Mouse (Mus musculus) lung, embryonic 16.5 days (tissue): Measurements from ENCODE around the gene Adprh. TPM values are rescaled to one million over a fixed set of nuclear protein-coding genes. Genes with fewer than 3 reads are reported as not detected.

Experiments
- ATAC-seq: fragments of 200-750 bp; cut with Nextera tagmentation; 2 replicates; pipeline ENCODE4 v1.8.0; 2017; ENCODE audit warnings: low read depth, mild to moderate bottlenecking, moderate library complexity
- H3K27ac ChIP-seq: fragments of 300-500 bp; sonication (generic); 2 replicates; pipeline ENCODE4 v1.5.1; 2014; ENCODE audit warnings: mild to moderate bottlenecking, control low read depth, low read length
- H3K27me3 ChIP-seq: fragments of 300-500 bp; sonication (generic); 2 replicates; pipeline ENCODE4 v1.6.1; 2014; ENCODE audit warnings: low read depth, low read length, mixed read lengths; ENCODE audit not compliant: control insufficient read depth, insufficient read depth
- H3K36me3 ChIP-seq: fragments of 300-500 bp; sonication (generic); 2 replicates; pipeline ENCODE4 v1.6.1; 2014; ENCODE audit warnings: low read length; ENCODE audit not compliant: control insufficient read depth, insufficient read depth
- H3K4me1 ChIP-seq: fragments of 300-500 bp; sonication (generic); replicated peaks from 2 replicates; pipeline ENCODE4 v1.6.1; 2014; ENCODE audit warnings: low read length, mixed read lengths; ENCODE audit not compliant: control insufficient read depth, insufficient read depth
- H3K4me2 ChIP-seq: fragments of 300-500 bp; sonication (generic); 2 replicates; pipeline ENCODE4 v1.6.1; 2014; ENCODE audit warnings: low read depth, low read length, control low read depth
- H3K4me3 ChIP-seq: fragments of 300-500 bp; sonication (generic); 2 replicates; pipeline ENCODE4 v1.5.1; 2014; ENCODE audit warnings: mild to moderate bottlenecking, low read length, control low read depth
- H3K9ac ChIP-seq: fragments of 300-500 bp; sonication (generic); 2 replicates; pipeline ENCODE4 v1.6.1; 2014; ENCODE audit warnings: low read length, control low read depth
- H3K9me3 ChIP-seq: fragments of 300-500 bp; sonication (generic); 2 replicates; pipeline ENCODE4 v1.6.1; 2016; ENCODE audit warnings: low read length; ENCODE audit not compliant: control insufficient read depth
- WGBS: fragments of 180-500 bp; shearing (Covaris S2); extraction: QIAGEN DNeasy Blood & Tissue Kit; methylation state at CpG from one replicate; pipeline ENCODE4 v1.1.7; 2014; 5-methylcytosine and 5-hydroxymethylcytosine counted together
- polyA plus RNA-seq: library from polyadenylated mRNA; unstranded; fragments of >200 nt; fragmentation: Nextera tagmentation; extraction: Ambion mirVana; gene quantifications from 2 replicates; pipeline ENCODE4 v1.2.1, GENCODE M21; 2015

Adprh gene
- polyA plus RNA-seq, 1 experiment from 2014 or later: 78.2 TPM

DNA sequence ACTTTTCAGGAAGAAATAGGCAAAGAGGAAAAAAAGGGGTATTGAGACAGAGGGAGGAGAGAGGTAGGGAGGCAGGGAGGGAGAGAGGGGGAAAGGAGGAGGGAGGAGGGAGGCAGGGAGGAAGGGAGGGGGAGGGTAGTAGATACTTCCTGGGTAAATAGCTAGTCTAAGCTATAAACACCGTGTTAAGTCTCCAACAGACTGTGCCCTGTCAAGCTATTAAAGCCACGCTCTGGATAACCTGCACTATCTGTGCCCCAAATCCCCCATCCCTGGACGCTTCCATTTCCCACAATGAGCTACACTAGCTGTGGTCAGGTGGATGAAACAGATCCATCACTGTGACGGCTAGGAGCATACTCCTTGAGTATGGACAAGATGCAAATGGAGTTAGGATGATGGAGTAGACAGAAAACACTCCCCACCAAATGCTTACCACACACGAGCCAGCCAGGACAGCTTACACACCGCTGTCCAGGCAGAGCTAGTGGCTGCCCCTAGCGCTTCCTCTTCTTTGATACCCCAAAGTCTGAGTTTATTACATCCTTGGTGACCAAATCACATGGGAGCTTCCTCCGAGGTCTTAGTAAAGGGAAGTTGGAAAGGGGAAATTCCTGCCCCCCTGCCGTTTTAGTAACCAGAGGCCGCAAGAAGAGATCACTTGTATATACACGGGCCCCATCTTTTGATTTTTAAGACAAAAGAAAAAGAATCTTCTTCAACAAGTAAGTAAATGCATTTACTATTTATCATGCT, 4.5 kb upstream of the Adprh start:
- no peak overlapping the region for H3K27ac ChIP-seq
- H3K4me2 ChIP-seq: no peak overlapping the region
- H3K4me1 ChIP-seq: 0 out of 2 replicates have a peak, but pooled peaks cover 1% of the 10 kb centered on the region
- WGBS: 49% methylated on average over 11 of the region's 11 CpGs
- H3K4me3 ChIP-seq: no peak overlapping the region
- no peaks in the 10 kb centered on the region for H3K9me3 ChIP-seq
- no peak for ATAC-seq
- H3K27me3 ChIP-seq: no peaks in the 10 kb centered on the region
- no peak overlapping the region for H3K9ac ChIP-seq
- no peaks in the 10 kb centered on the region for H3K36me3 ChIP-seq

DNA sequence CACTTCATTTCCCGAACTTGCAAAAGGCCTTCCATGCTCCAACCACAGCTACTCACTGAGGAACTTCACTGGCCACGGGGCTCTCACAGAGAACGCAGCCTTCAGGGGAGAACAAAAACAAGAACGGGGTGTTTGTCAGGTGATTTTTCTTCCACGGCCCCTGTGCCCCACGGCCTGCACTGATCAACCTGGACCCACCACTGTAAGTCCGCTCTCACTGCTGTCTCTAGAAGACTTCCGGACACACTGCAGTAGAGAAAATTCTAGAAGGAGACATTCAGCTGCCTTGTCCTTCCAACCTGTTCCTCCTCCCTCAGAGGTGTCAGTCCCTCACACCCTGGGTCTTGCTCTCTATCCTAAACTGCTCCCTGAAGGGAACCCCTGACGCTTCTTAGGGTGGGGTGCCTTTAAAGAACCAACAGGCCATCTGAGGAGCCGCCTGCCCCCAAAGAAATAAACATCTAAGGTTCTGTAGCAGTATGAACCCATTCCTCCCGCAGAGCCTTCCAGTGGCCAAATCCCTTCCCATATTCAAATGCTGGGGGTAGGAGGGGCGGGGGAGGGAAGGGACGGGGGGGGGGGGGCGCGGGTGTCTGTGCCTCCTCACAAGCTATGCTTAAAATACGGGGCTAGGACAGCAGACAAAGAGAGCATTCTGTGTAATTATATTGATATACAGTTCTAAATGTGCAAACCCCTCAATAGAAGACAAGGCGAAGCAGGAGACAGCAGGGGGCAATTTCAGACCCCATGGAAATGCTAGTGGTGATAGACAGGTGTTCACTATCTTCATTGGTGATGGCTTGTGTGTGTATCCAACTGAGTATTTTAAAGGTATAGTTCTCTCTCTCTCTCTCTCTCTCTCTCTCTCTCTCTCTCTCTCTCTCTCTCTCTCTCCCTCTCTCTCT, 3.3 kb upstream of the Adprh start, which contains the start of gene Cd80:
Cd80 (plus strand) TSS at position 51 of the 908 bp plus-strand sequence.
- no peak within 1 kb of the TSS for H3K9ac ChIP-seq
- WGBS: 74% methylated on average over 15 of the region's 17 CpGs

GRCm38 (mm10) chr16:38454533-38455254, 2.2 kb upstream of the Adprh start:
- ATAC-seq: no peak
- no peak overlapping the region for H3K9ac ChIP-seq
- H3K9me3 ChIP-seq: no peaks in the 10 kb centered on the region

More for the DNA sequence above, 3.3 kb upstream of the Adprh start, which contains the start of gene Cd80:
- no peaks in the 10 kb centered on the region for H3K9me3 ChIP-seq
- no peak within 1 kb of the TSS for H3K4me3 ChIP-seq
- H3K4me1 ChIP-seq: peaks cover 9% of the 10 kb centered on the region
- ATAC-seq: no peak
- H3K4me2 ChIP-seq: no peak within 1 kb of the TSS
- no peaks in the 10 kb centered on the region for H3K27me3 ChIP-seq
- no peaks in the 10 kb centered on the region for H3K36me3 ChIP-seq
- H3K27ac ChIP-seq: no peak within 1 kb of the TSS

DNA sequence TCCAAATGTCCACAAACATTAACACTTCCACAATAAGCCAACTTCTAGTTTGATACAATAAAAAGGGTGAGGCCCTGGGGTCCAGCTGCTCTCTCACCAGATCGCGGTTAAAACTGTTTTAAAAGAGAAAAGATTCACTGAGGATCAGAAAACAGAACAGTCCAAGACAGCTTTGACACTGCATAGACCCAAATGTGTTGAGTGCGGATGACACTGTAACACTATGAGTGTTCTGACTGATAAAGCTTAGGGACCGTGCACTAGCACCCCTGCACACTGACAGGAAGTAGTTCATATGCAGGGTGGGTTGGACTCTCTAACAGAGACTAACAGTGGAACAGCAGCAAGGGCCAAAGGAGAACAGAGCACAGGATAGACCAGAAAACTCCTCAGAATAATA, 1.4 kb upstream of the Adprh start:
- H3K9me3 ChIP-seq: no peaks in the 10 kb centered on the region
- H3K36me3 ChIP-seq: peaks cover 3% of the 10 kb centered on the region
- no peak overlapping the region for H3K4me3 ChIP-seq
- H3K4me1 ChIP-seq: peaks cover 9% of the 10 kb centered on the region
- no peak overlapping the region for H3K9ac ChIP-seq
- H3K27me3 ChIP-seq: no peaks in the 10 kb centered on the region
- H3K27ac ChIP-seq: no peak overlapping the region
- 86% methylated on average over 4 of the region's 4 CpGs for WGBS
- no peak for ATAC-seq
- no peak overlapping the region for H3K4me2 ChIP-seq

More at GRCm38 (mm10) chr16:38454533-38455254, 2.2 kb upstream of the Adprh start:
- 67% methylated on average over 11 of the region's 11 CpGs for WGBS
- Histone ChIP-seq H3K27ac (no peak overlapping the region), H3K4me2 (no peak overlapping the region), H3K4me1 (peaks cover 9% of the 10 kb centered on the region), H3K36me3 (peaks cover 3% of the 10 kb centered on the region), H3K4me3 (no peak overlapping the region), H3K27me3 (no peaks in the 10 kb centered on the region)

- Histone ChIP-seq H3K4me2 (peak overlapping the region; percentile 90), H3K9ac (peak overlapping the region; percentile 99), H3K36me3 (peaks cover 5% of the 10 kb centered on the region), H3K27ac (peak overlapping the region; percentile 94), H3K4me3 (peak overlapping the region; percentile 86), H3K4me1 (peaks cover 9% of the 10 kb centered on the region), H3K27me3 (no peaks in the 10 kb centered on the region), H3K9me3 (no peaks in the 10 kb centered on the region)
- 21% methylated on average over 3 of the region's 3 CpGs for WGBS
- ATAC-seq: no peak
Measured at GRCm38 (mm10) chr16:38453203-38453553, 675 bp upstream of the Adprh start.

- Histone ChIP-seq H3K4me2 (peak overlapping the region; percentile 90), H3K9ac (peak overlapping the region; percentile 99), H3K4me3 (peak overlapping the region; percentile 86), H3K27me3 (no peaks in the 10 kb centered on the region), H3K4me1 (peaks cover 9% of the 10 kb centered on the region), H3K27ac (peak overlapping the region; percentile 94), H3K36me3 (peaks cover 16% of the 10 kb centered on the region), H3K9me3 (no peaks in the 10 kb centered on the region)
- 40% methylated on average over 12 of the region's 12 CpGs for WGBS
- no peak for ATAC-seq
Measured at GRCm38 (mm10) chr16:38451421-38452205, 890 bp downstream of the Adprh start.

DNA sequence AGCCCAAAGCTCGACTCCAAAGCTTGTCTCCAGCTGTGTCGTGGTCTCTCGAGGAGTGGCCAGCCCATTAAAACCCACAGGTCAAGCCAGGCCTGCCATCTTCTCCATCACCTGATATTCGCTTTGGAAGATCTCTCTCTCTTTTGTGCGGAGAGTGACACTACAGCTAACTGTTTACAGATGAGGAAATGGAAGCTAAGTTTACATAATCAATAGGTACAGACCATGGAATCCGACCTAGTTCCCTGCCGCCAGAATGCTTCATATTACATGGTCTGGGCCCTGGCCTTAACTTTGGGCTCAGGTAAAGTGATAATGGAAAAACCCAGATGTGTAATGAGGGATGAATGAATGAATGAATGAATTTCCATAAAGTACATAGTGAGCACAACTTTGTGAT, 1.8 kb downstream of the Adprh start:
- peaks cover 9% of the 10 kb centered on the region for H3K4me1 ChIP-seq
- no peaks in the 10 kb centered on the region for H3K27me3 ChIP-seq

GRCm38 (mm10) chr16:38448458-38448857, 4.0 kb downstream of the Adprh start:
- Histone ChIP-seq H3K36me3 (peaks cover 41% of the 10 kb centered on the region), H3K4me2 (no peak overlapping the region), H3K9me3 (no peaks in the 10 kb centered on the region), H3K4me3 (no peak overlapping the region), H3K4me1 (peaks cover 9% of the 10 kb centered on the region), H3K27ac (no peak overlapping the region), H3K9ac (no peak overlapping the region), H3K27me3 (no peaks in the 10 kb centered on the region)
- ATAC-seq: no peak
- 91% methylated on average over 12 of the region's 12 CpGs for WGBS

More for the DNA sequence above, 1.8 kb downstream of the Adprh start:
- no peak for ATAC-seq
- WGBS: 90% methylated on average over 7 of the region's 7 CpGs
- no peaks in the 10 kb centered on the region for H3K9me3 ChIP-seq
- H3K36me3 ChIP-seq: peaks cover 23% of the 10 kb centered on the region
- H3K9ac ChIP-seq: no peak overlapping the region
- H3K4me3 ChIP-seq: no peak overlapping the region
- no peak overlapping the region for H3K27ac ChIP-seq
- H3K4me2 ChIP-seq: no peak overlapping the region
